Mouse (Mus musculus) ES-Bruce4 (cell line): ENCODE data around the gene Abcc8.

ENCODE experiments used
- CTCF ChIP-seq: IDR thresholded peaks from one replicate; pipeline ENCODE4 v1.8.1; 2011; ENCODE audit warnings: low read depth, low read length
- EP300 ChIP-seq: IDR thresholded peaks from 2 replicates; pipeline ENCODE4 v1.6.1; 2011; ENCODE audit warnings: low read depth, low read length; ENCODE audit not compliant: insufficient read depth
- POLR2A ChIP-seq: IDR thresholded peaks from one replicate; pipeline ENCODE4 v1.8.1; 2011; ENCODE audit warnings: low read length; ENCODE audit not compliant: insufficient read depth

GRCm38 (mm10) chr7:46132229-46132628 lies 47.6 kb downstream of the Abcc8 start:
- no peak for TF ChIP-seq CTCF
- no peak for TF ChIP-seq POLR2A
- TF ChIP-seq EP300: no peak
